Mouse (Mus musculus) right cerebral cortex, postnatal 25 days (tissue): Measurements from ENCODE around the gene Ankrd37.

Experiments used
- DNase-seq: peaks from one replicate; pipeline ENCODE4 v3.0.0; 2022

The Ankrd37 gene

GRCm38 (mm10) chr8:45973988-45974505 is 31.5 kb downstream of the Ankrd37 start:
- no peak for DNase-seq

- no peak for DNase-seq
These were observed 34.6 kb downstream of the Ankrd37 start for GRCm38 (mm10) chr8:45970894-45971293.

GRCm38 (mm10) chr8:45950622-45951021 is 54.9 kb downstream of the Ankrd37 start:
- no peak for DNase-seq
